Mouse (Mus musculus) C2C12 (cell line): ENCODE data around the gene Capn1.

Experiments
- CTCF ChIP-seq: IDR thresholded peaks from one replicate; pipeline ENCODE4 v1.5.1; 2011; ENCODE audit not compliant: control insufficient read depth, insufficient read depth, insufficient read length
- MAX ChIP-seq: IDR thresholded peaks from one replicate; pipeline ENCODE4 v1.6.1; 2011; ENCODE audit warnings: mild to moderate bottlenecking, control low read depth

DNA sequence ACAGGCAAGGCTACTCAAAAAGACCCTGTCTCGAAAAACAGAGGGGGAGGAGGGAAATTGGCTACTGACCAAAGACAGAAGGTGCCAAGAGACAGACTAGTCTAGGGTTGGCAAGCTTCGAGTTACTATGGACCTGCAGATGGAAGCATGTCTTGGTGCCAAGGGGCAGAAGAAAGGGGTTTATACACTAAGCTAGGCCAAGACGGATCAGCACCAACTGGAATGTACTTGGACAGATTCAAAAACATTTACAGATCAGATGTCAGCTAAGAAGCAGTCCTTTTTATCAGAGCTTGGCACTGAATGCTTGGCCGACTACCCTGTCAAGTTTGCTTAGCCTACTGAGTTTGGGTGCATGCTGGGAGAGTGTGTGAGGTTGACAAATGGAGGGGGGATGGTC is 40.0 kb downstream of the Capn1 start:
- TF ChIP-seq MAX (no peak), CTCF (no peak)
